Mouse (Mus musculus) ES-CJ7 (cell line): ENCODE data around the gene Olfr902.
"Not testable (repeated sequence)": the region's sequence is repeated elsewhere in the genome, so short reads cannot be mapped to it uniquely, and the experiment has no call there.

Experiments
- DNase-seq: peaks from one replicate; pipeline ENCODE4 v3.0.0; 2011; ENCODE audit warnings: low read depth, low spot score

The Olfr902 gene

GRCm38 (mm10) chr9:38447352-38447751 is at the start of gene Olfr902:
Gene Olfr902 (plus strand): TSS chr9:38447652.
- no peak for DNase-seq

GRCm38 (mm10) chr9:38401398-38401797 is 46.1 kb upstream of the Olfr902 start, which contains the start of gene Olfr147:
Gene Olfr147 (plus strand): TSS chr9:38401698.
- no peak for DNase-seq

- DNase-seq = peak; percentile 95
These were observed 40.0 kb upstream of the Olfr902 start for GRCm38 (mm10) chr9:38407502-38407901.

GRCm38 (mm10) chr9:38413502-38413901 is 34.0 kb upstream of the Olfr902 start:
- not testable (repeated sequence) for DNase-seq

GRCm38 (mm10) chr9:38423801-38424200 is 23.7 kb upstream of the Olfr902 start:
- peak; percentile 69 for DNase-seq

GRCm38 (mm10) chr9:38427026-38427425 is 20.4 kb upstream of the Olfr902 start:
- DNase-seq = peak; percentile 61

- no peak for DNase-seq
These were observed 18.3 kb upstream of the Olfr902 start, which contains the start of gene Olfr901 for GRCm38 (mm10) chr9:38429155-38429554. Gene Olfr901 (plus strand): TSS chr9:38429455.

GRCm38 (mm10) chr9:38462844-38463243 is 15.4 kb downstream of the Olfr902 start, which contains the start of gene Olfr904:
Gene Olfr904 (plus strand): TSS chr9:38463144.
- DNase-seq = no peak

- no peak for DNase-seq
These were observed 23.4 kb downstream of the Olfr902 start, which contains the start of gene Olfr905 for GRCm38 (mm10) chr9:38470807-38471206. Gene Olfr905 (plus strand): TSS chr9:38471107.

- no peak for DNase-seq
These were observed 39.3 kb downstream of the Olfr902 start, which contains the start of gene Olfr906 for GRCm38 (mm10) chr9:38486785-38487184. Gene Olfr906 (plus strand): TSS chr9:38487085.

GRCm38 (mm10) chr9:38495501-38495900 is 48.0 kb downstream of the Olfr902 start, which contains the start of gene Olfr907:
Gene Olfr907 (plus strand): TSS chr9:38495801.
- no peak for DNase-seq
